Mouse (Mus musculus) G1E (cell line): ENCODE data around the gene Arhgap45. TPM values are rescaled to one million over a fixed set of nuclear protein-coding genes. Genes with fewer than 3 reads are reported as not detected.

Source experiments
- ATAC-seq: 2 replicates; pipeline ENCODE4 v1.8.0; 2016; ENCODE audit warnings: mild to moderate bottlenecking; ENCODE audit not compliant: insufficient number of reproducible peaks, poor library complexity, low FRiP score, severe bottlenecking; ENCODE audit errors: extremely low read depth
- DNase-seq: peaks from one replicate; pipeline ENCODE4 v3.0.0; 2012; ENCODE audit warnings: low spot score
- H3K27me3 ChIP-seq: 2 replicates; pipeline ENCODE4 v1.6.1; 2012; ENCODE audit warnings: mild to moderate bottlenecking, low read length, inconsistent platforms; ENCODE audit not compliant: insufficient read depth
- H3K36me3 ChIP-seq: replicated peaks from 2 replicates; pipeline ENCODE3; 2012; ENCODE audit warnings: mild to moderate bottlenecking, inconsistent platforms
- H3K4me1 ChIP-seq: 2 replicates; pipeline ENCODE4 v1.6.1; 2012; ENCODE audit warnings: low read depth, low read length, inconsistent platforms, mixed read lengths; ENCODE audit not compliant: insufficient read depth
- H3K4me3 ChIP-seq: 2 replicates; pipeline ENCODE4 v1.5.1; 2012; ENCODE audit warnings: low read depth, mild to moderate bottlenecking, inconsistent platforms, low read length, moderate library complexity, mixed read lengths
- H3K9me3 ChIP-seq: replicated peaks from 2 replicates; pipeline ENCODE4 v1.6.1; 2012; ENCODE audit warnings: inconsistent platforms
- CTCF ChIP-seq: IDR thresholded peaks from 2 replicates; pipeline ENCODE4 v1.5.1; 2012; ENCODE audit warnings: low read depth, low read length, inconsistent platforms, mixed read lengths
- GATA1 ChIP-seq: IDR thresholded peaks from 2 replicates; pipeline ENCODE4 v1.6.1; 2012; ENCODE audit warnings: borderline replicate concordance, low read length, inconsistent platforms, mixed read lengths
- GATA2 ChIP-seq: IDR thresholded peaks from 2 replicates; pipeline ENCODE4 v1.6.1; 2012; ENCODE audit warnings: low read depth, low read length, inconsistent platforms, borderline replicate concordance
- POLR2AphosphoS5 ChIP-seq: IDR thresholded peaks from 2 replicates; pipeline ENCODE4 v1.6.1; 2012; ENCODE audit warnings: low read depth, low read length, inconsistent platforms; ENCODE audit not compliant: insufficient replicate concordance
- TAL1 ChIP-seq: conservative IDR thresholded peaks from 2 replicates; pipeline ENCODE4 v1.6.1; 2012; ENCODE audit warnings: low read depth, low read length, inconsistent platforms, mixed read lengths
- polyA plus RNA-seq: library from polyadenylated mRNA; stranded (reverse); fragments of >175 nt; gene quantifications from 2 replicates; pipeline ENCODE4 v1.2.3, GENCODE M21; 2012
- total RNA-seq, 2 experiments: library from RNA; stranded (forward) in 1 of 2; stranded (reverse) in 1 of 2; fragments of 200-1000 nt in 1 of 2; fragments of >200 nt in 1 of 2; fragmentation: Nextera tagmentation in 1 of 2; gene quantifications; 2 replicates each; pipeline ENCODE4 v1.2.3; 2014 to 2017

Arhgap45 gene
- total and polyA plus RNA-seq, 3 experiments = 56.7 to 179 (median 104) TPM

GRCm38 (mm10) chr10:79972831-79973230, 43.6 kb upstream of the Arhgap45 start:
- Histone ChIP-seq H3K36me3 (peaks cover 79% of the 10 kb centered on the region), H3K9me3 (peaks cover 39% of the 10 kb centered on the region), H3K4me3 (no peak overlapping the region), H3K27me3 (peaks cover 13% of the 10 kb centered on the region; the same call in 1 of the 2 replicates), H3K4me1 (peaks cover 21% of the 10 kb centered on the region)
- DNase-seq = no peak
- TF ChIP-seq TAL1 (no peak), GATA2 (no peak), GATA1 (no peak), POLR2AphosphoS5 (no peak), CTCF (no peak)
- ATAC-seq = no peak

DNA sequence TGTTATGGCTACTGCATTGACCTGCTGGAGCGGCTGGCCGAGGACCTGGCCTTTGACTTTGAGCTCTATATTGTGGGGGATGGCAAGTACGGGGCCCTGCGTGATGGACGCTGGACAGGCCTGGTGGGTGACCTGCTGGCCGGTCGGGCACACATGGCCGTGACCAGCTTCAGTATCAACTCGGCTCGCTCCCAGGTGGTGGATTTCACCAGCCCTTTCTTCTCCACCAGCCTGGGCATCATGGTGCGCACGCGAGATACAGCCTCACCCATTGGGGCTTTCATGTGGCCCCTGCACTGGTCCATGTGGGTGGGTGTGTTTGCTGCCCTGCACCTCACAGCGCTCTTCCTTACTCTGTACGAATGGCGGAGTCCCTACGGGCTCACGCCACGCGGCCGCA, 42.4 kb upstream of the Arhgap45 start:
- peaks cover 13% of the 10 kb centered on the region; the same call in 1 of the 2 replicates for H3K27me3 ChIP-seq
- H3K36me3 ChIP-seq = peaks cover 79% of the 10 kb centered on the region
- H3K9me3 ChIP-seq = peaks cover 52% of the 10 kb centered on the region
- no peak for TF ChIP-seq TAL1
- peaks cover 15% of the 10 kb centered on the region for H3K4me1 ChIP-seq
- ATAC-seq (no peak), DNase-seq (no peak)
- no peak overlapping the region; the same call in 1 of the 2 replicates for H3K4me3 ChIP-seq

DNA sequence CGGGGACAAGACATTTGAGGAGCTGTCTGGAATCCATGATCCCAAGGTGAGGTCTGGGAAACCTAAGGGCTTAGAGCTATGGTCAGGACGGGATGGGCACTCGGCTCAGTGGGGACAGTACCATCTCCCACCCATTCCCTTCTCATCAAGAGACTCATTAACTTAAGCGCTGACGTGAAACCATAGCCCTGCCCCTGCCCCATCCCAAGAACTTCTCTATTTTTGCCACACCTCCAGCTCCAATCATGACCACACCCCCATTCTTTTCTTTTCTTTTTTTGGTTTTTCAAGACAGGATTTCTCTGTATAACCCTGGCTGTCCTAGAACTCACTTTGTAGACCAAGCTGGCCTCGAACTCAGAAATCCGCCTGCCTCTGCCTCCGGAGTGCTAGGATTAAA, 41.8 kb upstream of the Arhgap45 start:
- Histone ChIP-seq H3K4me1 (peaks cover 21% of the 10 kb centered on the region), H3K36me3 (peaks cover 79% of the 10 kb centered on the region), H3K9me3 (peaks cover 57% of the 10 kb centered on the region), H3K4me3 (no peak overlapping the region), H3K27me3 (peaks cover 13% of the 10 kb centered on the region; the same call in 1 of the 2 replicates)
- no peak for ATAC-seq
- no peak for DNase-seq
- TF ChIP-seq GATA2 (no peak), GATA1 (no peak), POLR2AphosphoS5 (no peak), CTCF (no peak), TAL1 (no peak)

- DNase-seq (no peak), ATAC-seq (no peak)
- Histone ChIP-seq H3K4me3 (peak overlapping the region; percentile 36; the same call in 1 of the 2 replicates), H3K27me3 (peaks cover 10% of the 10 kb centered on the region; the same call in 1 of the 2 replicates), H3K9me3 (peaks cover 58% of the 10 kb centered on the region), H3K4me1 (peaks cover 35% of the 10 kb centered on the region), H3K36me3 (peaks cover 87% of the 10 kb centered on the region)
- TF ChIP-seq GATA1 = no peak
- no peak for TF ChIP-seq TAL1
- no peak for TF ChIP-seq POLR2AphosphoS5
- no peak for TF ChIP-seq CTCF
- TF ChIP-seq GATA2 = no peak
Measured at GRCm38 (mm10) chr10:79976071-79976721, 40.3 kb upstream of the Arhgap45 start.

- H3K27me3 ChIP-seq = peaks cover 10% of the 10 kb centered on the region; the same call in 1 of the 2 replicates
- TF ChIP-seq TAL1 = no peak
- no peak for TF ChIP-seq POLR2AphosphoS5
- no peak for TF ChIP-seq GATA2
- no peak for TF ChIP-seq CTCF
- TF ChIP-seq GATA1 = no peak
- H3K36me3 ChIP-seq = peaks cover 92% of the 10 kb centered on the region
- ATAC-seq (no peak), DNase-seq (no peak)
- peaks cover 40% of the 10 kb centered on the region for H3K4me1 ChIP-seq
- peak overlapping the region; percentile 10; the same call in 1 of the 2 replicates for H3K4me3 ChIP-seq
- H3K9me3 ChIP-seq = peaks cover 58% of the 10 kb centered on the region
Measured at GRCm38 (mm10) chr10:79976722-79977107, 39.7 kb upstream of the Arhgap45 start.

DNA sequence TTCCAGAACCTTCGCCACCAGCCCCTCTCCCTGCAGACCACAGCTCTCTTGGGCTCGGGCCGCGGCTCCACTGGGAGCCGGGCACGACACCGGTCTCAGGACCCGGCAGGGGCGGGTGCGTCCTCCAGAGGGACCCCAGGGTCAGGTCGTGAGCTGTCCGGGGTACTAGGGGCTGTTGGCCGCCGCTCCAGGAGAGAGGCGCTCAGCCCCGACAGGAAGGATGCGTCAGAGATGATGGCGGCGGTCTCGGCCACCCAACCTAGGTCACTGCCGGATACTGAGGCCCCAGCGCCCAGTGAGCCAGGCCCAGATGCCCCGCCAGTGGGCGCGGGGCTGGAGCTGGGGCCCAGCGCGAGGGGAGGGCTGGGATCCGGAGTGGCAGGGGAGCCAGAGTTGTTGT, 39.1 kb upstream of the Arhgap45 start:
- TF ChIP-seq GATA2 (no peak), POLR2AphosphoS5 (no peak)
- DNase-seq = no peak

GRCm38 (mm10) chr10:79978061-79978460, 38.4 kb upstream of the Arhgap45 start:
- peaks cover 58% of the 10 kb centered on the region for H3K9me3 ChIP-seq
- peak overlapping the region; percentile 27; the same call in 1 of the 2 replicates for H3K4me3 ChIP-seq
- ATAC-seq (no peak), DNase-seq (no peak)
- H3K4me1 ChIP-seq = peaks cover 52% of the 10 kb centered on the region
- peaks cover 6% of the 10 kb centered on the region; the same call in 1 of the 2 replicates for H3K27me3 ChIP-seq
- TF ChIP-seq POLR2AphosphoS5 = no peak
- TF ChIP-seq TAL1 = no peak
- no peak for TF ChIP-seq GATA1
- H3K36me3 ChIP-seq = peaks cover 98% of the 10 kb centered on the region

More for the DNA sequence above, 39.1 kb upstream of the Arhgap45 start:
- H3K36me3 ChIP-seq = peaks cover 96% of the 10 kb centered on the region
- ATAC-seq = no peak
- peaks cover 10% of the 10 kb centered on the region; the same call in 1 of the 2 replicates for H3K27me3 ChIP-seq
- peak overlapping the region; percentile 18; the same call in 1 of the 2 replicates for H3K4me3 ChIP-seq
- peaks cover 45% of the 10 kb centered on the region for H3K4me1 ChIP-seq
- H3K9me3 ChIP-seq = peaks cover 58% of the 10 kb centered on the region
